Mouse (Mus musculus) ES-E14 (cell line): Measurements from ENCODE around the gene Fas. TPM values are rescaled to one million over a fixed set of nuclear protein-coding genes. Genes with fewer than 3 reads are reported as not detected.

ENCODE experiments used
- total RNA-seq: library from RNA; depleted of rRNA; stranded (reverse); fragments of 300-350 nt; gene quantifications from 2 replicates; pipeline ENCODE4 v1.2.3, GENCODE M21; 2012; rRNA removed

Fas gene
- total RNA-seq, 1 experiment, result 3.2 TPM

Other genes with a start within 250 kb of the Fas start
- gene Lipn, start 223.3 kb upstream of the Fas start, total RNA-seq, result not detected in 2 replicates
- 0.09 TPM in 1 of 2 replicates, not detected in the other for gene Lipm, start 189.7 kb upstream of the Fas start, total RNA-seq
- gene Ankrd22, start 124.6 kb upstream of the Fas start, total RNA-seq, result 0.48 and 1.2 TPM in 2 replicates
- gene Stambpl1, start 98.4 kb upstream of the Fas start, total RNA-seq, result 2.6 and 5.1 TPM in 2 replicates
- gene Acta2, start 35.1 kb upstream of the Fas start, total RNA-seq, result 180 and 421 TPM in 2 replicates
- 0.37 and 0.89 TPM in 2 replicates for gene Ch25h, start 184.5 kb downstream of the Fas start, total RNA-seq
- 10.7 and 15.0 TPM in 2 replicates for gene Lipa, start 236.8 kb downstream of the Fas start, total RNA-seq